Mouse (Mus musculus) kidney, embryonic 14.5 days (tissue): ENCODE results near the gene Ntng1. TPM values are rescaled to one million over a fixed set of nuclear protein-coding genes. Genes with fewer than 3 reads are reported as not detected.
A peak's percentile ranks its signal among the peaks of the same experiment; 100 is the strongest.

Experiments
- ATAC-seq: fragments of 200-750 bp; cut with Nextera tagmentation; 2 replicates; pipeline ENCODE4 v1.8.0; 2017; ENCODE audit warnings: moderate number of reproducible peaks, mild to moderate bottlenecking, moderate TSS enrichment, moderate library complexity; ENCODE audit not compliant: low FRiP score, low TSS enrichment
- H3K27ac ChIP-seq: fragments of 300-500 bp; sonication (generic); 2 replicates; pipeline ENCODE4 v1.5.1; 2014; ENCODE audit warnings: low read depth, mild to moderate bottlenecking, low read length, moderate library complexity, mixed read lengths
- H3K27me3 ChIP-seq: fragments of 300-500 bp; sonication (generic); 2 replicates; pipeline ENCODE4 v1.6.1; 2014; ENCODE audit warnings: mild to moderate bottlenecking, low read length; ENCODE audit not compliant: control insufficient read depth, insufficient read depth
- H3K36me3 ChIP-seq: fragments of 300-500 bp; sonication (generic); 2 replicates; pipeline ENCODE4 v1.6.1; 2014; ENCODE audit warnings: low read length, mixed read lengths; ENCODE audit not compliant: control insufficient read depth, insufficient read depth
- H3K4me1 ChIP-seq: fragments of 300-500 bp; sonication (generic); 2 replicates; pipeline ENCODE4 v1.6.1; 2014; ENCODE audit warnings: low read length, mixed read lengths; ENCODE audit not compliant: control insufficient read depth, insufficient read depth
- H3K4me2 ChIP-seq: fragments of 300-500 bp; sonication (generic); replicated peaks from 2 replicates; pipeline ENCODE4 v1.6.1; 2014; ENCODE audit warnings: low read depth, mild to moderate bottlenecking, low read length
- H3K4me3 ChIP-seq: fragments of 300-500 bp; sonication (generic); 2 replicates; pipeline ENCODE4 v1.5.1; 2014; ENCODE audit warnings: mild to moderate bottlenecking, low read length
- H3K9ac ChIP-seq: fragments of 300-500 bp; sonication (generic); 2 replicates; pipeline ENCODE4 v1.6.1; 2014; ENCODE audit warnings: low read depth, mild to moderate bottlenecking, low read length, moderate library complexity
- H3K9me3 ChIP-seq: fragments of 300-500 bp; sonication (generic); 2 replicates; pipeline ENCODE4 v1.6.1; 2016; ENCODE audit warnings: low read length; ENCODE audit not compliant: control insufficient read depth
- WGBS: fragments of 180-500 bp; shearing (Covaris S2); extraction: QIAGEN DNeasy Blood & Tissue Kit; methylation state at CpG from one replicate; pipeline ENCODE4 v1.1.7; 2014; 5-methylcytosine and 5-hydroxymethylcytosine counted together
- polyA plus RNA-seq: library from polyadenylated mRNA; unstranded; fragments of >200 nt; fragmentation: Nextera tagmentation; extraction: Ambion mirVana; gene quantifications from 2 replicates; pipeline ENCODE4 v1.2.1, GENCODE M21; 2014

Gene Ntng1
- polyA plus RNA-seq, 1 experiment from 2014 or later: 3.0 TPM

GRCm38 (mm10) chr3:109854449-109855155 is 289.2 kb downstream of the Ntng1 start:
- H3K27ac ChIP-seq: no peak overlapping the region
- WGBS: 86% methylated on average over 9 of the region's 9 CpGs

GRCm38 (mm10) chr3:109846660-109847059 is 297.2 kb downstream of the Ntng1 start:
- H3K9ac ChIP-seq: no peak overlapping the region
- H3K4me1 ChIP-seq: no peaks in the 10 kb centered on the region
- no peak overlapping the region for H3K4me3 ChIP-seq
- no peaks in the 10 kb centered on the region for H3K36me3 ChIP-seq
- H3K27ac ChIP-seq: no peak overlapping the region
- no peaks in the 10 kb centered on the region for H3K27me3 ChIP-seq
- 81% methylated on average over 4 of the region's 4 CpGs for WGBS
- H3K9me3 ChIP-seq: no peaks in the 10 kb centered on the region
- H3K4me2 ChIP-seq: no peak overlapping the region
- no peak for ATAC-seq

More at GRCm38 (mm10) chr3:109854449-109855155, 289.2 kb downstream of the Ntng1 start:
- Histone ChIP-seq H3K4me3 (no peak overlapping the region), H3K36me3 (no peaks in the 10 kb centered on the region), H3K4me2 (no peak overlapping the region), H3K9me3 (no peaks in the 10 kb centered on the region), H3K4me1 (no peaks in the 10 kb centered on the region), H3K27me3 (no peaks in the 10 kb centered on the region), H3K9ac (no peak overlapping the region)
- ATAC-seq: no peak

- WGBS: 95% methylated on average over 1 of the region's 1 CpGs
- H3K27ac ChIP-seq: no peak overlapping the region
- no peak for ATAC-seq
- H3K4me1 ChIP-seq: no peaks in the 10 kb centered on the region
- peaks cover 2% of the 10 kb centered on the region; the same call in 1 of the 2 replicates for H3K9me3 ChIP-seq
- no peak overlapping the region for H3K4me2 ChIP-seq
- H3K4me3 ChIP-seq: no peak overlapping the region
- H3K9ac ChIP-seq: no peak overlapping the region
- H3K27me3 ChIP-seq: no peaks in the 10 kb centered on the region
- H3K36me3 ChIP-seq: no peaks in the 10 kb centered on the region
Observed at GRCm38 (mm10) chr3:109825806-109826205, 318.0 kb downstream of the Ntng1 start.

DNA sequence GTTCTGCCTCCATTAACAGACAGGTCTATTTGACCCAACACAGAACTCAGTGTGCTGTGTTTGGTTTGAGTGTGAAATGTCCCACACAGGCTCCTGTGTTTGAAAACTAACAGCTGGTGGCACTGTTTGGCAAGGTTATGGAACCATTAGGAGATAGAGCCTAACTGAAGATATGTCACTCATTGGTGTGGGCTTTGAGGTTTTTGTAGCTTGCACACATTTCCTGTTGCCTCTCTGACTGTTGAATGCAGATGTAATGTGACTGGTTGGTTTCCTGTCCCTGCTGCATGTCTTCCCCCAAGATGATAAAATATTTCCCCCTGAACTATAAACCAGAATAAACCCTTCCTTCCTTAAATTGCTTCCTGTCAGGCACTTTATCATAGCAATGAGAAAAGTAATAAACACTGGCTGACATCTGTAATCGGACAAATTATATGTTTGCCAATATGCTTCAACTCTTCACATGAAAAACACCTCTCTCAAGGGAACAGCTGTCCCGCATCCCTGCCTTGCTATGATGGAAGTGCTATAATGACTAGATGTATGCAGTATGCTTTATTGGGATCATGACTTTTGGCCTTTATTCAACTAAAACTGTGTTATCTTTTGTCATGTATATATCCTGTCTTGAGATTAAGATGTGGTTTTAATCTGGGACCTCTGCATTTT is 320.9 kb downstream of the Ntng1 start:
- 47% methylated on average over 2 of the region's 2 CpGs for WGBS
- peak; percentile 43; the same call in 1 of the 2 replicates for ATAC-seq

DNA sequence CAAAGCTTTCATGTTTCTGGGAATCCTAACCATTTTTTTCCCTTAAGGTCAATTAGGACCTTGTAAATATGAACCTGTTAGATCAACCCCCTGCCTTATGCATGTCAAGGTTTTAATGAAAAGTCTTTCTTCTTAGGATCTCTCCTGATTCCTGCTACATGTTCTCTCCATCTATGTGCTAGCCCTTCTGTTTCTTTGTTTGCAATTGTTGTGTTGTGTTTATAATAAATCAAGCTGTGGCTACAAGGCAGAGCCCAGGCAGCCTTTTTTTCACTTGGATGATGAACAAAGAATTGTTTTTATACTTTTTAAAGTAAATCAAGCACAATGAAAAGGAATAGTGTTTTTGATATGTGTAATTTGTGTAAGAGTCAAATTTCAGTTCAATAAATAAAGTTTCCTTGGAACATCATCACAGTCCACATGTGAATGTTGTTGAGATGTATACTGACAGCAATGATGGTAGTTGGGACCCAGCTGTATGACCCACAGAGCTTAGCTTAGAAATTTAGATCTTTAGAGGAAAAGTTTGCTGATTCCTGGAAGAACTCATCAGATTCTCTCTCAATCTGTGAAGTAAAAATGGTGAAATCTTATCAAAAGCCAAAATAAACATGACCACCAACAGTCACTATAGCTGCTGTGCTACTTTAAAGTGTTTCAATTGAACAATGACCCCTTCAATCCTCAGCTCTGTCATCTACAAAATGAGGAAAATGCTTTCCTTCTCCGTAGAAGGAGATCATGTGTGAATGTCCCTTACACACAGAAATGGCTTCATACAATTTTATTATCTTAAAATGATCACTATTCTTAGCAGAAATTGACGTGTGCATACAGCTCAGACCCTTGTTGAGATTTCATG is 324.8 kb downstream of the Ntng1 start:
- H3K4me3 ChIP-seq: no peak overlapping the region
- H3K27me3 ChIP-seq: no peaks in the 10 kb centered on the region
- H3K9ac ChIP-seq: no peak overlapping the region
- no peaks in the 10 kb centered on the region for H3K4me1 ChIP-seq
- ATAC-seq: no peak
- 81% methylated on average over 2 of the region's 2 CpGs for WGBS
- peaks cover 2% of the 10 kb centered on the region; the same call in 1 of the 2 replicates for H3K9me3 ChIP-seq
- no peak overlapping the region for H3K27ac ChIP-seq
- H3K36me3 ChIP-seq: no peaks in the 10 kb centered on the region
- H3K4me2 ChIP-seq: no peak overlapping the region

More for the DNA sequence above, 320.9 kb downstream of the Ntng1 start:
- Histone ChIP-seq H3K9ac (no peak overlapping the region), H3K36me3 (no peaks in the 10 kb centered on the region), H3K4me1 (no peaks in the 10 kb centered on the region), H3K4me3 (no peak overlapping the region), H3K27ac (no peak overlapping the region), H3K9me3 (peaks cover 2% of the 10 kb centered on the region; the same call in 1 of the 2 replicates), H3K27me3 (no peaks in the 10 kb centered on the region), H3K4me2 (no peak overlapping the region)

GRCm38 (mm10) chr3:109809065-109809464 is 334.7 kb downstream of the Ntng1 start:
- WGBS: 82% methylated on average over 1 of the region's 1 CpGs
- no peak overlapping the region for H3K9ac ChIP-seq
- H3K9me3 ChIP-seq: no peaks in the 10 kb centered on the region
- no peaks in the 10 kb centered on the region for H3K4me1 ChIP-seq
- no peak for ATAC-seq
- no peaks in the 10 kb centered on the region for H3K27me3 ChIP-seq
- H3K36me3 ChIP-seq: no peaks in the 10 kb centered on the region
- H3K4me2 ChIP-seq: no peak overlapping the region
- H3K27ac ChIP-seq: no peak overlapping the region
- no peak overlapping the region for H3K4me3 ChIP-seq

DNA sequence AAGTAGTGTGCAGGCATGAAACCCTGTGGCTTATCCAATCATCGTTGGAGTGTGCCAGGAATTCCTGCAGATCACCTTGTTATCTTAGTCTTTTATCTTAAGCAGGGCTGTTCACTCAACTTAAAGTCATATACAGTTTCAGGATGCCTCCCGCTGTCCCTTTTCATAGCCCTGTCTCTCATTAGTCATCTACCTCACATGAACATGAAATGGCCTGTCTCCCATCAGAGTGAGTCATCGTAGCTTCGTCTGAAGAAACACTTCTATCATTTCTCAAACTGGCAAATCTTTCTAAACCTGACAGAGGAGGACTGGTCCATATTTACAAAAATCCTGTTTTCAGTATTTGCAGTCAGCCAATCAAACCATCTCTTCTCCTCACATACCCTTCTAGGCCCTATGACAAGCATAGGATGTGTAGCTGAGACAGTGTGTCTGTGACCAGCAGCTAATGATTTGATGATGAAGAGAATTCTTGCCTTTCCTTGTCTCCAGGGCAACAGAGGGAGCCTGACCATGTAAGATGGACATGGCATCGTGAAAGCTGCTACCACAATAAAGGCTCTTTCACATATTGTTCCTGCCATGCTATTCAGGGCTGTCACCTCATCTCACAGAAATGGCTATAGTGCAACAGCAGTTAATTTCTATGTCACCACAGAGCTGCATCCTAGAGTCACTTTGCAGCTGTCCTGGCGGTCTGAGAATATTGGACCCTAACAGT is 336.4 kb downstream of the Ntng1 start:
- ATAC-seq: no peak
- H3K4me1 ChIP-seq: no peaks in the 10 kb centered on the region
- H3K4me3 ChIP-seq: no peak overlapping the region
- no peaks in the 10 kb centered on the region for H3K9me3 ChIP-seq
- no peak overlapping the region for H3K4me2 ChIP-seq
- WGBS: 85% methylated on average over 6 of the region's 6 CpGs
- H3K27ac ChIP-seq: no peak overlapping the region
- H3K36me3 ChIP-seq: no peaks in the 10 kb centered on the region
- no peak overlapping the region for H3K9ac ChIP-seq
- H3K27me3 ChIP-seq: no peaks in the 10 kb centered on the region

GRCm38 (mm10) chr3:109804145-109804544 is 339.7 kb downstream of the Ntng1 start:
- Histone ChIP-seq H3K27me3 (no peaks in the 10 kb centered on the region), H3K4me3 (no peak overlapping the region), H3K9me3 (no peaks in the 10 kb centered on the region), H3K27ac (no peak overlapping the region), H3K9ac (no peak overlapping the region), H3K4me2 (no peak overlapping the region), H3K36me3 (no peaks in the 10 kb centered on the region), H3K4me1 (no peaks in the 10 kb centered on the region)
- WGBS: 58% methylated on average over 2 of the region's 2 CpGs
- no peak for ATAC-seq
